Mouse (Mus musculus) embryonic fibroblast, embryonic 13.5 days (primary cell): ENCODE results near the gene Pecam1.

Source experiments
- CTCF ChIP-seq: IDR thresholded peaks from 2 replicates; pipeline ENCODE4 v1.5.1; 2011; ENCODE audit warnings: mild to moderate bottlenecking, control low read depth, low read length, moderate library complexity, borderline replicate concordance; ENCODE audit not compliant: insufficient read depth
- POLR2A ChIP-seq: IDR thresholded peaks from 2 replicates; pipeline ENCODE4 v1.6.1; 2011; ENCODE audit warnings: low read depth, mild to moderate bottlenecking, control low read depth, low read length, moderate library complexity

- no peak for TF ChIP-seq CTCF
- TF ChIP-seq POLR2A = no peak
These were observed 114.5 kb downstream of the Pecam1 start for GRCm38 (mm10) chr11:106635946-106636345.
